ENCODE assay signal across 8 mouse cellular contexts in genomic region chr11:75402271-75402690, GRCm38 (mm10). TPM values are rescaled to one million over a fixed set of nuclear protein-coding genes. Genes with fewer than 3 reads are reported as not detected.
A peak's percentile ranks its signal among the peaks of the same experiment; 100 is the strongest.
DNase-seq lines count a peak whose midpoint lies in the region; ATAC-seq and TF ChIP-seq lines count a peak whose summit lies in the region.

No protein-coding gene starts in this region.

- peaks cover 1% of the 10 kb centered on the region; the same call in 1 of the 2 replicates for H3K36me3 ChIP-seq in spleen, adult 2 months (ENCODE audit: control insufficient read depth, insufficient read depth, low read length)
- H3K36me3 ChIP-seq in intestine, embryonic 16.5 days (ENCODE audit: control insufficient read depth, insufficient read depth, low read length): no peaks in the 10 kb centered on the region
- 0 out of 2 replicates have a peak, but pooled peaks cover 3% of the 10 kb centered on the region for H3K36me3 ChIP-seq in midbrain, embryonic 14.5 days (ENCODE audit: control insufficient read depth, insufficient read depth, low read length)

- no peaks in the 10 kb centered on the region for H3K4me1 ChIP-seq in spleen, adult 2 months (ENCODE audit: control insufficient read depth, insufficient read depth, insufficient read length)
- no peaks in the 10 kb centered on the region; the same call in 1 of the 2 replicates for H3K4me1 ChIP-seq in intestine, embryonic 16.5 days (ENCODE audit: control insufficient read depth, insufficient read depth, low read length)
- H3K4me1 ChIP-seq in midbrain, embryonic 14.5 days (ENCODE audit: control insufficient read depth, insufficient read depth, low read length): no peaks in the 10 kb centered on the region

- no peak overlapping the region for H3K27ac ChIP-seq in spleen, adult 2 months (ENCODE audit: insufficient read depth, low read length)
- no peak overlapping the region for H3K27ac ChIP-seq in intestine, embryonic 16.5 days (ENCODE audit: low read length)
- H3K27ac ChIP-seq in midbrain, embryonic 14.5 days (replicated peaks; ENCODE audit: low read depth, low read length): no peak overlapping the region

- H3K27me3 ChIP-seq in spleen, adult 2 months (ENCODE audit: control insufficient read depth, insufficient read depth, low read length): no peaks in the 10 kb centered on the region
- H3K27me3 ChIP-seq in intestine, embryonic 16.5 days (replicated peaks; ENCODE audit: control insufficient read depth, insufficient read depth, low read length): no peaks in the 10 kb centered on the region
- no peaks in the 10 kb centered on the region for H3K27me3 ChIP-seq in midbrain, embryonic 14.5 days (ENCODE audit: control insufficient read depth, insufficient read depth, low read length)

- intact Hi-C loops in left cerebral cortex, postnatal 25 days (cut with DNase I): loop anchor here (5.0 to 10.0 kb wide), 2 partner anchors 113 to 170 kb away; partner anchors contain the start of genes Rilp and Scarf1

- H3K9ac ChIP-seq in intestine, embryonic 16.5 days (ENCODE audit: low read depth, low read length): peak overlapping the region; percentile 36; the same call in 1 of the 2 replicates
- H3K9ac ChIP-seq in midbrain, embryonic 14.5 days (replicated peaks; ENCODE audit: low read length): no peak overlapping the region

- H3K4me3 ChIP-seq in spleen, adult 2 months (ENCODE audit: extremely low read depth, insufficient read depth, insufficient read length): no peak overlapping the region
- H3K4me3 ChIP-seq in intestine, embryonic 16.5 days (ENCODE audit: low read length): no peak overlapping the region
- H3K4me3 ChIP-seq in midbrain, embryonic 14.5 days (replicated peaks; ENCODE audit: low read depth, low read length): no peak overlapping the region

- WGBS in spleen, adult 2 months: 64% methylated on average over 5 of the region's 5 CpGs
- WGBS in intestine, embryonic 16.5 days: 54% methylated on average over 5 of the region's 5 CpGs
- WGBS in midbrain, embryonic 14.5 days: 60% methylated on average over 5 of the region's 5 CpGs

- H3K9me3 ChIP-seq in intestine, embryonic 16.5 days (ENCODE audit: control insufficient read depth, low read length): no peaks in the 10 kb centered on the region
- H3K9me3 ChIP-seq in midbrain, embryonic 14.5 days (ENCODE audit: control insufficient read depth, low read length): 0 out of 2 replicates have a peak, but pooled peaks cover 2% of the 10 kb centered on the region

- H3K4me2 ChIP-seq in intestine, embryonic 16.5 days (ENCODE audit: low read depth, low read length): no peak overlapping the region
- no peak overlapping the region for H3K4me2 ChIP-seq in midbrain, embryonic 14.5 days (ENCODE audit: low read length)

- ATAC-seq in intestine, embryonic 16.5 days: peak; percentile 72
- ATAC-seq in midbrain, embryonic 14.5 days (ENCODE audit: low FRiP score, low TSS enrichment): peak; percentile 55; the same call in 1 of the 2 replicates

- peak; percentile 23; the same call in 1 of the 2 replicates for TF ChIP-seq CTCF in spleen, adult 2 months (IDR thresholded peaks at IDR 0.05; ENCODE audit: extremely low read depth, insufficient read depth, insufficient read length, insufficient replicate concordance)

- TF ChIP-seq POLR2A in spleen, adult 2 months (IDR thresholded peaks at IDR 0.05; ENCODE audit: low read depth, low read length): no peak

- DNase-seq in spleen, adult 2 months (ENCODE audit: low read depth in 1 of 2, low spot score in 2 of 2): peak in 1 of 2 experiments; percentile 36
- DNase-seq in spleen, adult 12 weeks (ENCODE audit: low spot score): no peak
- peak; percentile 25 for DNase-seq in cerebellum, adult 11-12 months
- peak; percentile 39 to 77 for DNase-seq in frontal cortex, adult 2 months (ENCODE audit: extremely low spot score in 1 of 2, low spot score in 1 of 2)
- DNase-seq in left cerebral cortex, postnatal 25 days (ENCODE audit: low spot score in 2 of 2): peak; percentile 60 to 75
- DNase-seq in midbrain, embryonic 14.5 days: peak; percentile 84
- peak; percentile 58 for DNase-seq in testis, postnatal 10 days (ENCODE audit: low spot score)

RNA-seq across cellular contexts. Expression of gene Serpinf1, which starts 20.2 kb away (rescaled TPM):
- 9.7 and 12.6 TPM in 2 replicates for polyA plus RNA-seq in spleen, adult 2 months (2012; rRNA removed)
- 33.0 and 33.1 TPM in 2 replicates for polyA plus RNA-seq in frontal cortex, adult 2 months (2012; rRNA removed)
- 32.4 and 38.7 TPM in 2 replicates for polyA plus RNA-seq in intestine, embryonic 16.5 days (2015; fragmentation: Nextera tagmentation; extraction: Ambion mirVana)
- 10 to 100 TPM; 16.7 to 17.3 TPM for total RNA-seq in left cerebral cortex, postnatal 25 days (2021)
- 2.7 and 38.5 TPM in 2 replicates for polyA plus RNA-seq in midbrain, embryonic 14.5 days (2014; fragmentation: Nextera tagmentation; extraction: Ambion mirVana)

RNA-seq across cellular contexts. Expression of gene Serpinf2, which starts 37.1 kb away (rescaled TPM):
- polyA plus RNA-seq in spleen, adult 2 months (2012; rRNA removed): 0.25 and 0.75 TPM in 2 replicates
- 0.10 and 0.11 TPM in 2 replicates for polyA plus RNA-seq in frontal cortex, adult 2 months (2012; rRNA removed)
- polyA plus RNA-seq in intestine, embryonic 16.5 days (2015; fragmentation: Nextera tagmentation; extraction: Ambion mirVana): 23.2 and 32.8 TPM in 2 replicates
- not detected for total RNA-seq in left cerebral cortex, postnatal 25 days (2021)
- not detected in 2 replicates for polyA plus RNA-seq in midbrain, embryonic 14.5 days (2014; fragmentation: Nextera tagmentation; extraction: Ambion mirVana)

RNA-seq across cellular contexts. Expression of gene Wdr81, which starts 52.2 kb away (rescaled TPM):
- 34.4 and 46.3 TPM in 2 replicates for polyA plus RNA-seq in spleen, adult 2 months (2012; rRNA removed)
- 13.2 and 14.4 TPM in 2 replicates for polyA plus RNA-seq in frontal cortex, adult 2 months (2012; rRNA removed)
- 6.9 and 9.8 TPM in 2 replicates for polyA plus RNA-seq in intestine, embryonic 16.5 days (2015; fragmentation: Nextera tagmentation; extraction: Ambion mirVana)
- 10 to 100 TPM; 17.4 to 18.7 TPM for total RNA-seq in left cerebral cortex, postnatal 25 days (2021)
- 5.7 and 7.4 TPM in 2 replicates for polyA plus RNA-seq in midbrain, embryonic 14.5 days (2014; fragmentation: Nextera tagmentation; extraction: Ambion mirVana)

RNA-seq across cellular contexts. Expression of gene Smyd4, which starts 54.0 kb away (rescaled TPM):
- polyA plus RNA-seq in spleen, adult 2 months (2012; rRNA removed): 4.0 and 4.7 TPM in 2 replicates
- 7.1 and 9.9 TPM in 2 replicates for polyA plus RNA-seq in frontal cortex, adult 2 months (2012; rRNA removed)
- 7.2 and 8.2 TPM in 2 replicates for polyA plus RNA-seq in intestine, embryonic 16.5 days (2015; fragmentation: Nextera tagmentation; extraction: Ambion mirVana)
- total RNA-seq in left cerebral cortex, postnatal 25 days (2021): 10 to 100 TPM; 12.1 to 12.5 TPM
- polyA plus RNA-seq in midbrain, embryonic 14.5 days (2014; fragmentation: Nextera tagmentation; extraction: Ambion mirVana): 9.5 and 12.0 TPM in 2 replicates

RNA-seq across cellular contexts. Expression of gene Rpa1, which starts 54.2 kb away (rescaled TPM):
- 23.6 and 26.2 TPM in 2 replicates for polyA plus RNA-seq in spleen, adult 2 months (2012; rRNA removed)
- polyA plus RNA-seq in frontal cortex, adult 2 months (2012; rRNA removed): 29.4 and 30.7 TPM in 2 replicates
- 82.8 and 91.9 TPM in 2 replicates for polyA plus RNA-seq in intestine, embryonic 16.5 days (2015; fragmentation: Nextera tagmentation; extraction: Ambion mirVana)
- 10 to 100 TPM; 44.2 to 46.9 TPM for total RNA-seq in left cerebral cortex, postnatal 25 days (2021)
- 48.3 and 50.0 TPM in 2 replicates for polyA plus RNA-seq in midbrain, embryonic 14.5 days (2014; fragmentation: Nextera tagmentation; extraction: Ambion mirVana)

Comparison
In these comparisons a context has a peak if more than half of its experiments do, and no peak if none do; other contexts are left out.
1. RNA of gene Serpinf2, which starts 37.1 kb away (polyA plus RNA-seq): 23.2 to 32.8 TPM in intestine, embryonic 16.5 days; 0.25 to 0.75 TPM in spleen, adult 2 months, 0.10 to 0.11 TPM in frontal cortex, adult 2 months and not detected in midbrain, embryonic 14.5 days; every median in the first group is over 10 times any median in the second.